Mouse (Mus musculus) ES-CJ7 (cell line): ENCODE results near the gene Mss51.

ENCODE experiments used
- DNase-seq: peaks from one replicate; pipeline ENCODE4 v3.0.0; 2011; ENCODE audit warnings: low read depth, low spot score

The Mss51 gene

GRCm38 (mm10) chr14:20451765-20452331, 44.9 kb downstream of the Mss51 start, which contains the start of gene Cfap70:
Cfap70 (minus strand) TSS chr14:20452226.
- DNase-seq, result peak; percentile 95

- no peak for DNase-seq
These were observed 45.4 kb downstream of the Mss51 start for GRCm38 (mm10) chr14:20451302-20451701.

DNA sequence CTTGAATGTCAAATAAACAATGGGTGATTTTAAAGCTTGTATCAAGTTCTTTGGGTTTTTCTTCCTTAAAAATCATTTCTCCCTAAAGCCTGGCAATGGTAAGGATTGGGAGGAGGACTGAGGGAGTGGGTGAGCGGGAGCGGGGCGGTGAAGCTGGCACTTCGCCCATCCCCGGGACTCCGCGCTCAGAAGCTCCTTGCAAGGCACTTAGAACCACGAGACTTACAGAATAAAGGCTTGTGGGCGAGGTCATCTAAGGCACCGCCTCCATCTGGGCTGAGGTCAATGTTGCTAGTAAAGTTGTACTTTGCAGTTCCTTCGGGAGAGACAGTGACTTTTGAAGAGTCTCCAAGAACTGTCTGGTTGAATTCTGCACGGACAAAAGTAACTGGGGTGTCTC, 49.5 kb downstream of the Mss51 start:
- peak; percentile 70 for DNase-seq

DNA sequence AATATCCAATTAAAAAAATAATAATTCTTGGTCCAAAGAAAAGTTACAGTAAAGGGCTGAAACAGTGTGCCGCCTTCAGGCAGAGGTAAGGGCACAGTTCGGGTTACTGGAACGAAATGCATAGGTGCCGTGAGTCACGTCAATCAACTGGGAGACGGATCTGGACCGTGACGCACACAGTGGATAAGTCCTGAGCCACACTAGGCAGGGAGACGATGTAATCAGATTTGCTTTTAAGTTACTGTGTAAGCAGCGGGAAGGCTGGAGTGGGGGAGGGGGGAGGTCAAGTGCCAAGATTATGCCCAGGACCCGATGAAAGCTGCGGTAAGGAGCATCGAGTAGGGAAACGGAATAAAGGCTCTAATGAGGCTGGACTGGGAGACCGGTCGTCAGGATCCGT, 54.4 kb downstream of the Mss51 start:
- DNase-seq, result no peak

- DNase-seq, result no peak
These were observed 59.7 kb downstream of the Mss51 start for GRCm38 (mm10) chr14:20436976-20437375.
